Mouse (Mus musculus) spleen, postnatal 14 days (tissue): ENCODE measurements around the gene Ptbp3.

Source experiments
- DNase-seq, 2 experiments: peaks; one replicate each; pipeline ENCODE4 v3.0.0; 2021 to 2022; ENCODE audit warnings: low spot score in 2 of 2

The Ptbp3 gene

DNA sequence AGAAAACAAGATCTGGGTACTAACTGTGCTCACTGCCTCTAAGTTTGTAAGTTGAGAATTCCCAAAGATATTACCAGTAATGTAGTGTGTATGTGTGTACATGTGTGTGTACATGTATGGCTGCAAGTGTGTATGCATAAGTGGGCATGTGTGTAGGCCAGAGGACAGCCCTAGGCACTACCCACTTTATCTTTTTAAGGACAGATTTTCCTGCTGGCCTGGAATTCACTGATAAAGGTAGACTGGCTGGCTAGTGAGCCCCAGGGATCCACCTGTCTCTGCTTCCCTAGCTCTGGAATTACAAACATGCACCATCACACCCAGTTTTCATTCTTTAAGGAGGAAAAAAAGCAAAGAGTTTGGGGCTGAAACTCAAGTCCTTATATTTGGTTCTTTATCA, 6.0 kb upstream of the Ptbp3 start:
- DNase-seq: no peak

DNA sequence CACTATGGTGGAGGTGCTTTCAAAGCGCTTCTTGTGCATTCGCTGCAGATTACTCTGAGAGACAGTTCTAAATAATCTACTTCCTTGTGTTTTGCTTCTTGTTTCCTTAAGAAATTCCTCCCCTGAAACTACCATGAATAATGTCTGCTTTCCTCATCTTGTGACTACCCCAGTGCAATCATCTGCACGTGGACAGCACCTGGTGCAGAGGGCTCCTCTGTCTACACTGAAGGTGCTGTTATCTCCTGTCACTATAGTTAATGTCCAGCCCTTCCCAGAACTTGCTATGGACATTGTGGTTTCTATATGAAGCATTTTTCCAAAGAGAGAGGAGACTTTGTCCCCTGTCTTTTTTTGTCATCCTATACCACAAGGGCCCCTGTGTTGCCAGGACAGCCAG, 4.4 kb upstream of the Ptbp3 start:
- no peak for DNase-seq

DNA sequence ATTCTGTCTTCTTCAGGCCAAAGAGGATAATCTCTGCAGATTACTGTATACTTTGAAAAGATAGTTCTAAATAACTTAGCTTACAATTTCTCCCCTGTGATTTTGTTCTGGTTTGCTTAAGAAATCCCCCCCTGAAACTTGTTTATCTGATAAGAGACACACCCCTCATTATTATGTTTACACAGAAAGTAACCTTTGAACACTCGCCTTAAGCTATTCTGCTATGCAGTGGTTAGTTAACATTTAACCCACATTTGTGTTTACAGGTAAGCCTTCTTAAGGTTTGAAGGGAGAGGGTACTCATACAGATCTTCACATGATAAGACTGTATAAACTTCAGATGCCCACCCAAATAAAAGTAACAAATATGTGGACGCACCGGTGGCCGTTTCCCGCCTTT, 3.7 kb upstream of the Ptbp3 start:
- DNase-seq: no peak

DNA sequence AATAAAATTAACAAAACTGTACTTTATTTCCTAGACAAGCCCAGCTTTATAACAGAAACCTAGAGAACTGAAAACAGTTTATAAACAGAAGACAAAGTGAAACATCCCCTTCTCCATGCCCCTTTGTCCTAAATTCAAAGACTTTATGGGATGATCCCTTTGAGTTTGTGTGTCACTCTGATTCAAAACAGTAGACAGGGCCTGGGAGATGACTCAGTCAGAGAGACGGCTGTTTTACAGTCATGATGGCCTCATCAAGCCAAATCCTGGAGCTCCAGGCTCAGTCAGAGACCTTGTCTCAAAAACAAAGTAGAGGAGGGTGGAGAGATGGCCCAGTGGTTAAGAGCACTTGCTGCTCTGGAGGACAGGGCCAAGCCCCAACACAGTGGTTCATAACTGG, 2.7 kb upstream of the Ptbp3 start:
- DNase-seq: no peak

DNA sequence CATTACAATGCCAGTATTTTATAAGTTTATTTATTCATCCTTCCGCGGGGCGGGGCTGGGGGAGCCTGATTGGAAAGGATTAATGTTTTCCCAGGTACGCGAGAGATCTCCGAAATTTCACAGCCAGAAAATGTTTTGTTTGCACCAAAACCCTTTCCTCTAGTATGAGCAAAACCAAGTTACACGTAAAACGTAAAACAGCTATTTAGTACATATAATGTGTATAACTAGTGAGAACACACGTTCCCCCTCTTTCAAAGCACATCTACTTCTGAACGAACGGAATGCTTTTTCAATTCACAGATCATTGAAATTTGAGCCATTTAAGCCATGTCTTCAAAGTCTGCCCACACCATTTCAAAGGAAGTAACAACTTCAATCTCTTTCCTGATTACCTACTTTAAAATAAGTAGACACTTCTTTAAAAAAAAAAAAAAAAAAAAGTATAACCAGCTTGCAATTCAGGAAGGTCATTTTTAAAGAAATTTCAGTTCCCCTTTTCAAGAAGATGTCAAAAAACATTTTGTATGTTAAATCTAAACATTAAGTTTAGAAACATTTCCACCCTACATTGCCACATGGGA, 905 bp upstream of the Ptbp3 start:
- DNase-seq: peak in 1 of 2 experiments; percentile 20

DNA sequence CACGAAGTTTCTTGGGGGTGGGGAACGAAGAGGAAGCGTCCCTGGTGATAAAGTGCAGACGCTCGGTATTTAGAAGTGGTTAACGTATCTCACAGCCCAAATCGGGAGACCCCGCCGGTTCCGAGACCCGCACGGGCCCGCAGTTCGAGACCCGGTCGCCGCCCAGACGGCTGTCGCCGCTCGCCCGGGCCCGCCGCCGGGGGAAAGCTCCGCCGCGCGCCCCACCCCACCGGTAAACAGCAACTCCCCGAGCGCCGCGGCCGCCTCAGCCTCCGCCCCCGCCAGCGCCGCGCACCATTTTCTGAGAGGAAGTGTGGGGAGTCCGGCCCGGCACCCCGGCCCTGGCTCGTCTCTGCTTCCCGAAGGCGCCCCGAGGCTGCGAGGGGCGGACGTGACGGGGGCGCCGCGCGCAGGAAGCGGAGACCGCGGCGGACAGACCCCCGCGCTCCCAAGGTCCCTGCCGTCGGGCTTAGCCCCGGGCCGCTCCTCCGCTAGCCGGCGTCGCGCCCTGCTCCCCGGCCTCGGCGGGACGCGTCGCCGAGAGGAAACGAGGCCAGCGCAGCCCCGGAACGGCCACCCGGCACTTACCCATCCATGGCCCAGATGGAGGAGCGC, 497 bp downstream of the Ptbp3 start:
- DNase-seq: peak; percentile 72 to 79

DNA sequence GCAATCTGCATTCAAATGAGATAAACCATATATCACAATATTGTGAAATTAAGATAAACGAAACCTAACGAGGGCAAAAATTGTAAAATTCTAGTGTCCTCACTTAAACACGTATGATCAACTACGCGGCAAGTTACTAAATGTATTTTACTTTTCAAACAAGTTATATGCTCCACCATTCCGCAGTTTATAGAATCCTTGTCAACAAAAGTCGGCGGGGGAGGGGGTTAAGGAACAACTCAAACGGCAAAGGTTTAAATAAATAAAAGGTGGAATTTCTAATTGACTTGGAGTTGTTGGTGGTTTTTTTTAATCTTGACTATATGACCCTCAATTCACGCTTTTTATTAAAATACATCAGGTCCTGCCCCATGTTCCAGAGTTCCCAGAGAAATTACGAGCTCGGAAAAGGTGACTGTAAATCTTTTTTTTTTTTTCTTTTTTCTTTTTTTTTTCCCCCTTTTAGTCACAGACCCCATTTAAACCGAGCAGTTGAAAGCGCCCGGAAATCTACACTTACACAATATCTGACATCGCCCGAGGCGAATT, 1.1 kb downstream of the Ptbp3 start:
- DNase-seq: no peak

DNA sequence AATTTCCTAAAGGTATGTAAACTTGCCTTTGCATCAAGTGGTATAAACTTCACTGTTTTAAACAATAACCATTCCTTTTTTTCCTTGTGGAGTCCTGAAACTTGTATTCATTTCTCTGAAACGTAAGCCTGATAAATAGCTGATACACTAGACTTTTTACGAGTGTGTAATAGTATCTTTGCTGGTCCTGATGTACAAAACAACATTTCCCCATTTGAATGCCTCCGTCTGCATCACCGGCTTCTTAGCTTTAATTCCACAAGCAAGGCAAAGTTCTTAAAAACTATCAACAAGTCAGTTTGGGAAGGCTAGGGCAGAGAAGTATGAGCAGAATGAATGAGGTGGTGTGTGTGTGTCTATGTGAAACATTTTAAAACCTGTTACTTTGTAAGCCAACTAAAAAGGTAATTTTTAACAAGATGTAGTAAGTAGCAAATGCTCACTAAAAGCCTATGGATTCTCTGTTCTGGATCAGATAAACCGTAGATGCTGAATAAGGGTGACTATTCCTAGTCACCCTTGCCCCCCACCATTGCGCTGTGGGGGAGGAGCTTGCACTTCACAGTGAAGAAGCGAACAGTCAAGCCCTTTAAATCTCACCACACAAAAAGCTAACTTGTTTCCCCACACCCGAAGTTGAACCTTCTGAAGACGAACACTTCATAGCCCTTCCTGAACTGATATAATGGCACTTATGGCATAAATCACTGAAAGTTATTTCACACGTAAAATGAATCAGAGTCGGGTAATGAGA, 1.9 kb downstream of the Ptbp3 start:
- DNase-seq: no peak

DNA sequence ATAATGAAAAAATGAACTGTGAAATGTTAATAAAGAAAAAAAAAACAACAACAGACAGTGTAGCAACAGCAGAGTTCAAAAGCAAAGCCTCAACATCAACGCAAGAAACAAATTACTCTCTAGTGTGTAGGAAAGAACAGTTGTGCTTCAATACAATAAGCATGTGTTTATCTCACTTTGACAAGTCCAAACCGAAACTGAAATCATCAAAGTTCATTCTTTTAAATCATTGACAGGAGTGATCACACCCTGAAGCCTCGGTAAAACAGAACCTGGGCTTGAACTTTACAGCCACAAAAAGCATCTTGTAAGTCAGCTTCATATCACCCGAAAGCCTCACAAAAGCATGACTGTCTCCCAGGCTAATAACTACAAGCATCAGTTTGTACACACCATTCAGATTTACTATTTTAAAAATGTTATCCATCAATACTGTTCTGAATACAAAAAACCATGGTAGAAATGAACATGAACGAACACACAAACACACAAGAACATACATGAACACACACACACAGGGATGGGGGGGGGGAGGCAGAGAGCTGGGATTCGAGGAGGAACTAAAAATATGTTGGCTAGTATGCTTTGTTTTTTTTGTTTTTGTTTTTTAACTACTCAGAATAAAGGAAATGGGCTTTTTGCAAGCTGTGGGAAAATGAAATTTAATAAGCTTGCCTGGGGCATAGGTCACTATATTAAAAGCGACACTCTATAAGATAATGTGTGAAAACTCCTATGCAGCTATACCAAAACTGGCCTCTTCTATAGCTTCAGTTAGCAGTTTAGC, 2.7 kb downstream of the Ptbp3 start:
- DNase-seq: no peak

DNA sequence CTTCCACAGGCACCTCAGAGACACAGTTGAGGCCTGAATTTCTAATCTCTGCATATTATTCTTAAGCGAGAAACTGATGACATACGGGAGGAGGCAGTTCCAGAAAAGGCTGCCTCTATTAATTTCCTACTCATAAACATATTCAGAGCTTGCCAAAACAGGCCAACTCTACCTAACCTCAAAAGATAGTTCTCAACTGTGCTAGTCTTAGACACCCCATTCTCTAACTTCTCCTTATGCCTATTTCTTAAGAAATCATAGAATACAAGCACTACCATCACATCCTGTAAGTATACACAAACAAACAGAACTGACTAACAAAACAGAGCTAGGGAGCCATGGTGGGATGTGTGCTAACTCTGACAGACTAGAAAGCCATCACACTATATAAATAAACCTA, 4.5 kb downstream of the Ptbp3 start:
- DNase-seq: no peak

DNA sequence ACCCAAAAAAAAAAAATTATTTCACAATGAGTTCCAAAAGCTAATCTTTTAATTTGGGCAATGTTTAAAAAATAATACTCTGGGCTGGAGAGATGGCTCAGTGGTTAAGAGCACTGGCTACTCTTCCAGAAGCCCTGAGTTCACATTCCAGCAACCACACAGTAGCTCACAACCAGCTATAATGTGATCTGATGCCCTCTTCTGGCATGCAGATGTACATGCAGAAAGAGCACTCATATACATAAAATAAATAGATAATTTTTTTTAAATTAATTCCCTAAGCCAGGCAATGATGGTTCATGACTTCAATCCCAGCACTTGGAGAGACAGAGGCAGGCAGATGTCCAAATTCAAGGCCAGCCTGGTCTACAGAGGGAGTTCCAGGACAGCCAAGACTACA, 6.2 kb downstream of the Ptbp3 start:
- no peak for DNase-seq

DNA sequence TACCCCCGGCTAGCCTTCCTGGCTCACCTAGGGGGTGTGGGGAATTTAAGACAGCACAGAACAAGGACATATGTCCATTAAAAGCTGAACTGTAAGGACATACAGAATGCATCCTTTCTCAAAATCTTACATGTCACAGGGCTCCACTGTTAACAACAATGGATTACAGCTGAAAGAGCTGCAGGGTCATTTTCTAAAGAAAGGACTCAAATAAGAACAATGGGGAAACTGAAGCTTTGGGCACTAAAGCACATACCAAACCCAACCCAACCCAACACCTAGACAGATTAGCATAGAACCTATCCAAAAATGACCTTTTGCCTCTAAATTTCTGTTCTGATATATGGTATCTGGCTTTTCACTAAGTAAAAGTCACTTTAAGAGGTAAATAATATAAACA, 12.9 kb downstream of the Ptbp3 start:
- no peak for DNase-seq

DNA sequence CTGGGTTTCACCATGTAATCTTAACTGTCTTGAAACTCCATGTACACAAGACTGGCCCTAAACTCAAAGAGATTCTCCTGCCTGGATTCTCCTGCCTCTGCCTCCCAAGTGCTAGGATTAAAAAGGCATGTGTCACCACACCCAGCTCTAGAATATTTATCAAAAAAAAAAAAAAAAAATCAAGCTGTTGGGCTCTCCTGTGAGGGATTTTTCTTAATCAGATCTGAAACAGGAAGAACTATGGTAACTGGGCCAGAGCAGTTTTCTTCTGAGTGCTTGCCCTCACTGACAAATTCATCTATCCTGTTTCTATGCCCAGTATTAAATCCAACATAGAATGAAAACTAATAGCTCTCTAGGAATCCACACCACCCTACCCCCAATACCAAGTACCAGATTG, 13.5 kb downstream of the Ptbp3 start:
- no peak for DNase-seq

DNA sequence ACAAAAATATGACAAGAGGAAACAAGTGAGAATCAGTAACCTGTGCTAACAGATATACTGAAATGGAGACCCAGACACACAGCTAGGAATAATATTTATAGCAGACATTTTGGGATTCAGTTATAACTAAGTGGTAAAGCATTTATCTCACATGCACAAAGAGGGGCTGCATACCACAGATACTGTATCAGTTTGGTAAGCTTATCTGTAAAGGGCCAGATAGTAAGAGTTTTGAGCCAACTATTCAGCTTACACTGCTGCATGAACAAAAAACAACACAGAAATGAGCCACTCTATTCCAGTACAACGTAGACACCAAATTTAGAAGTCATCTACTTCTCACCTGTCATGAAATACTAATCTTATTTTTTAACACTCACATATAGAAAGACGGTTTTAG, 15.9 kb downstream of the Ptbp3 start:
- no peak for DNase-seq

DNA sequence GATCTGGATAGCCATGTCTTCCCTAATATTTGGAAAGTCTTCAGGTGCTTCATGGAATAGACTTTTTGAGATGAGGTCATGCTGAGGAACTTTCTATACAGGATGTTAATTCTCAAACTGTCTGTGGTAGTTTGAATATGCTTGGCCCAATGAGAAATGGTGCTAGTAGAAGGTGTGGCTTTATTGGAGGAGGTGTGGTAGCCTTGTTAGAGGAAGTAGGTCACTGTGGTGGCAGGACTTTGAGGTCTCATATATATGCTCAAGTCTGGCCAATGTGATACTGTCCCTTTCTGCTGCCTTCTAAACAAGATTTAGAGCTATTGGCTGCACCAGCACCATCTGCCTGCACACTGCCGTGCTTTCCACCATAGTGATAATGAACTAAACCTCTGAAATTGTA, 18.0 kb downstream of the Ptbp3 start:
- DNase-seq: no peak

DNA sequence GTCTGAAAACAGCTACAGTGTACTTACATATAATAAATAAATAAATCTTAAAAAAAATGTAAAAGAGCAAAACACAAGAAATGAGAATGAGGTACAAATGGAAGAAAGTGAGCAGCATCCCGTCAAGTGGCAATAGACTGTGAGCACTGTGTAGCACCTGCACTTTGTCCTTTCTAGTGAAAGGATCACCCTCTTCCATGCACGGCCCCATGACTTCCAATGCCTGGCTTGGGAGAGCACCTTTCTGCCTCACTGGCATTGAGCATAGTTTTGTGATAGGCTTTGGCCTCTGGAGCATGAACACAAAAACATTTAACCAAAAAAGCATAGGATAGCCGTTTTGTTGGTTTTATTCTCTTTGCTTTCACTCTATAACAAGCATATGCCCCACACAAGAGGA, 21.7 kb downstream of the Ptbp3 start:
- no peak for DNase-seq

DNA sequence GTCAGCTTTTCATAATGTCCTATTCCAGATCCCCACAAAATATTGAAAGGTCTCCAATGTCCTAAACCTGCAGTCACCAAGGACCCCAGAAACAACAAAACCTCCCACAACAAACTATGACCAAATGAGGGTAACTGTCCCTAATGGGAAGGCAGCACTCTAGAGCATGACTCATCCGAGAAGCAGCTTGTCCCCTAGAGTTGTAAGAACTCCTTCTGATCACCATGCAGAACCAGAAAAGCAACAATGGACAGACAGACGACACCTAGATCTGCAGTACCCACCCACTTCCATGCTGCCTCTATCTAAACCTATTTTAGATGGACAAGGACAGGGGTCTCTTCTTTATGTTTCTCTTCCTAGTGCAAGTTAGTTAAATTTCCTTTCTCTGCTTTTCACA, 22.4 kb downstream of the Ptbp3 start:
- no peak for DNase-seq

DNA sequence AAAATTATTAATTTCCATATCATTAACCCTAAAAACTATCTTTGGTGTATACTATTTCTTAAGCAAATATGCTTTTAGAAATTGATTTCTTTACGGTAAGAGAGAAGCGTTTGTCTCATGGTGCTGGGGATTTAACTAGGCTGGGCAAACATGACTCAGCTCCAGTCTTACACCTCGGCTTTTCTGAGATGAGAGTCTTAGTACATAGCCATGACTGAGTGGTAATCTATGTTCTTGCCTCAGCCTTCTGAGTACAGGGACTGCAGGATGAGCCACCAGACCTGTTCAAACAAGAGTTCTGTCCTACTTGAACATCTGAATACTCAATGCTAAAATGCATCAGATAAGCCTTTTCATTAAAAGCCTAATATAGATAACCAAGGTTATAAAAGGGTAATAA, 24.3 kb downstream of the Ptbp3 start:
- no peak for DNase-seq

DNA sequence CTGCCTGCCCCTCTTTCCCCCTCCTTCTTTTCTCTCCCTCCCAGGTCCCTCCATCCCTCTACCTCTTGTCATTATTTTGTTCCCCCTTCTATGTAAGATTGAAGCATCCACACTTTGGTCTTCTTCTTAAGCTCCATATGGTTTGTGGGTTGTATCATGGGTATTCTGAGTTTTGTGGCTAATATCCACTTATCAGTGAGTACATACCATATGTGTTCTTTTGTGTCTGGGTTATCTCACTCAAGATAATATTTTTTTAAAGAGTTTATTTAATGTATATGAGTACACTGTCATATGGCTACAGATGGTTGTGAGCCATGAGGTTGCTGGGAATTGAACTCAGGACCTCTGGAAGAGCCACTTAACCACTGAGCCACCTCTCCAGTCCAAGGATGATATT, 38.8 kb downstream of the Ptbp3 start:
- no peak for DNase-seq

DNA sequence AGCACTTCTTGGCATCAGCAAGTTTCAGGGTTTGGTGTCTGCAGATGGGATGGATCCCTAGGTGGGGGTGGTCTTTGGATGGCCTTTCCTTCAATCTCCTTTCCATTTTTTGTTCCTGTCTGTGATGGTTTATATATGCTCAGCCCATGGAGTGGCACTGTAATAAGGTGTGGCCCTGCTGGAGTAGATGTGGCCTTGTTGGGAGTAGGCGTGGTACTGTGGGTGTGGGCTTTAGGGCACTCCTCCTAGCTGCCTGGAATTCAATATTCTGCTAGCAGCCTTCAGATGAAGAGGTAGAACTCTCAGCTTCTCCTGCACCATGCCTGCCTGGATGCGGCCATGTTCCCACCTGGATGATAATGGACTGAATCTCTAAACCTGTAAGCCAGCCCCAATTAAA, 39.6 kb downstream of the Ptbp3 start:
- DNase-seq: no peak

DNA sequence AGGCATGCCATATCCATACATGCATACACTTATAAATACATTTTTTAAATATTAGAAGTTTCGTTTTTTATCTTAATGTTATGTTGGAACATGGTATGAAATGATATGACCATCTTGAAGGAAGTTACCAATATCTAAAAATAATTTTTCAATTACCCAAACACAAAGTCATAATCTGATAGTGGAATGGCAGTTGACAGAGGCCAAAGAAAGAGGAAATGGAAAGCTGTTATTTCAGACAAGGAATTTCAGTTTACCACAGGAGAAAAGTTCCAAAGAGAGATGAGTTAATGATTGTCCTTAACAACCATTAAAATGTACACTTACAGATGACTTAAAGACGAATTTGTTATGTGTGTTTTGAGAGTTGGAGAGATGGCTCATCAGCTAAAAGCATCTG, 41.4 kb downstream of the Ptbp3 start:
- DNase-seq: no peak

DNA sequence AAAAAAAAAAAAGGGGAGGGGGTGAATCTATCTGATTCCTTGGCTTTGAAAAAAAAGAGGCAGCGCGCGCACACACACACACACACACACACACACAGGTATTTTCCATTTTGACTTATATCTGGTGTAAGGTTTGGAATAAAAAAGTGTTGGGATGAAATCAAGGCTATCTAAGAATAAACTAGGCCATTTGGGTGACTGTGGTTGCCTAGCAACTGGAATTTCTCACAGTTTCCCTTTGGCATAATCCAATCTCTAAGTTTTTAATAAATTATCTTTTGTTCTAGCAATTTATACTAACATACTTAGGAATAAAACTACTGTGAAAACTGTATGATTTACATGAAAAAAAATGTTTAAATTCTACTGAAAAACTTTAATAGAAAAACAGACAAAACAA, 42.5 kb downstream of the Ptbp3 start:
- no peak for DNase-seq
